Mouse (Mus musculus): ENCODE results near the gene Ttc27.

- TF ChIP-seq CTCF (conservative IDR thresholded peaks at IDR 0.05 in 1 of 2, IDR thresholded peaks at IDR 0.05 in 1 of 2; ENCODE audit: low read depth in 2 of 2, low read length in 2 of 2): no peak
- TF ChIP-seq USF1 (IDR thresholded peaks at IDR 0.05; ENCODE audit: low read depth, low read length): no peak
- no peak for TF ChIP-seq PAX5 (IDR thresholded peaks at IDR 0.05; ENCODE audit: low read length)
- TF ChIP-seq MAFK (IDR thresholded peaks at IDR 0.05; ENCODE audit: insufficient replicate concordance, low read length): no peak
Measured at GRCm38 (mm10) chr17:74689406-74689805, 28.1 kb upstream of the Ttc27 start.

Measured in CH12.LX (cell line).